Mouse (Mus musculus) embryonic facial prominence, embryonic 12.5 days (tissue): ENCODE measurements at regions not wholly inside any gene's neighbourhood (a gene's known extent, or its start where the extent isn't known, plus 50 kb on each side); places are given as distances from the start of the nearest gene placed in this dataset.

Experiments used
- ATAC-seq: fragments of 200-750 bp; cut with Nextera tagmentation; 2 replicates; pipeline ENCODE4 v1.8.0; 2017; ENCODE audit not compliant: insufficient number of reproducible peaks, insufficient read depth, low FRiP score, low TSS enrichment
- H3K27ac ChIP-seq: fragments of 300-500 bp; sonication (generic); 2 replicates; pipeline ENCODE4 v1.5.1; 2016; ENCODE audit warnings: mild to moderate bottlenecking
- H3K27me3 ChIP-seq: fragments of 300-500 bp; sonication (generic); 2 replicates; pipeline ENCODE4 v1.6.1; 2016; ENCODE audit warnings: mild to moderate bottlenecking, moderate library complexity
- H3K36me3 ChIP-seq: fragments of 300-500 bp; sonication (generic); 2 replicates; pipeline ENCODE4 v1.6.1; 2016; ENCODE audit warnings: mild to moderate bottlenecking
- H3K4me1 ChIP-seq: fragments of 300-500 bp; sonication (generic); 2 replicates; pipeline ENCODE4 v1.6.1; 2016
- H3K4me2 ChIP-seq: fragments of 300-500 bp; sonication (generic); replicated peaks from 2 replicates; pipeline ENCODE4 v1.6.1; 2016; ENCODE audit warnings: mild to moderate bottlenecking, moderate library complexity
- H3K4me3 ChIP-seq: fragments of 300-500 bp; sonication (generic); 2 replicates; pipeline ENCODE4 v1.5.1; 2016; ENCODE audit warnings: mild to moderate bottlenecking
- H3K9ac ChIP-seq: fragments of 300-500 bp; sonication (generic); 2 replicates; pipeline ENCODE4 v1.6.1; 2016; ENCODE audit warnings: mild to moderate bottlenecking, moderate library complexity
- H3K9me3 ChIP-seq: fragments of 300-500 bp; sonication (generic); 2 replicates; pipeline ENCODE4 v1.6.1; 2016; ENCODE audit warnings: mild to moderate bottlenecking, moderate library complexity
- WGBS: fragments of 180-500 bp; shearing (Covaris S2); methylation state at CpG from one replicate; pipeline ENCODE4 v1.1.7; 2016; 5-methylcytosine and 5-hydroxymethylcytosine counted together

DNA sequence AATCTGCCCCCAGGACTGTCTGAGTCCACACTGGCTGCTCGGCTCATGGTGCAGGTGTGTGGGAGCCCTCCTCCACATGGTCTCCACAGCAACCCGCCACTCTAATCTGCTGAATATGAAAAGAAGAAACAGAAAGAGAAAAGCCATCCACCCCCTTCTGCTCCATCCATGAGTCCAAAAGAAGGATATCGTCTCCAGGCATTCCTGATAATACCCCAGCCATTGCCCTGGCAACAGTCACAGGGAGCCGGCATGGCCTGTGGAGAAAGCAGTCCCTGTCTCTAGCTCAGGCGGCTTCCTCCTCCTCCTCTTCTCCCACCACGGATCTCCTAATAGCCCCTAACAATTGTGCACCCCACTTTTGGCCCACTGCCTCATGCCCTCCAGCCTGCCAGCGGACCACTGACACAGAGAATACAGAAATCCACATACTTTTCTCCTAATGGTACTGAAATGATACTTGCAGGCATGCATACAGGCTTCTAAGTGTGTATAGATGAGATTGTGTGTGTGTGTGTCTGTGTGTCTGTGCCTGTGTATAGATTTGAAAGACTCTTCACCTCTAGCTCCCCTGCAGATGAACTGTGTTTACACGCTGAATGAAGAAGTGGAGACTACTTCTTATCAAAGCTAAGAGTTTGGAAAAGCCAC lies 301.5 kb upstream of the Mpdz start:
- WGBS, result 37% methylated on average over 8 of the region's 8 CpGs
- H3K9ac ChIP-seq, result no peak overlapping the region
- ATAC-seq, result 0 out of 2 replicates have a peak, but pooled peaks have one; percentile 64
- no peak overlapping the region for H3K4me3 ChIP-seq
- peak overlapping the region; percentile 81 for H3K27ac ChIP-seq
- H3K27me3 ChIP-seq, result no peaks in the 10 kb centered on the region
- peaks cover 18% of the 10 kb centered on the region for H3K4me1 ChIP-seq
- no peaks in the 10 kb centered on the region for H3K9me3 ChIP-seq
- no peak overlapping the region for H3K4me2 ChIP-seq
- no peaks in the 10 kb centered on the region for H3K36me3 ChIP-seq

DNA sequence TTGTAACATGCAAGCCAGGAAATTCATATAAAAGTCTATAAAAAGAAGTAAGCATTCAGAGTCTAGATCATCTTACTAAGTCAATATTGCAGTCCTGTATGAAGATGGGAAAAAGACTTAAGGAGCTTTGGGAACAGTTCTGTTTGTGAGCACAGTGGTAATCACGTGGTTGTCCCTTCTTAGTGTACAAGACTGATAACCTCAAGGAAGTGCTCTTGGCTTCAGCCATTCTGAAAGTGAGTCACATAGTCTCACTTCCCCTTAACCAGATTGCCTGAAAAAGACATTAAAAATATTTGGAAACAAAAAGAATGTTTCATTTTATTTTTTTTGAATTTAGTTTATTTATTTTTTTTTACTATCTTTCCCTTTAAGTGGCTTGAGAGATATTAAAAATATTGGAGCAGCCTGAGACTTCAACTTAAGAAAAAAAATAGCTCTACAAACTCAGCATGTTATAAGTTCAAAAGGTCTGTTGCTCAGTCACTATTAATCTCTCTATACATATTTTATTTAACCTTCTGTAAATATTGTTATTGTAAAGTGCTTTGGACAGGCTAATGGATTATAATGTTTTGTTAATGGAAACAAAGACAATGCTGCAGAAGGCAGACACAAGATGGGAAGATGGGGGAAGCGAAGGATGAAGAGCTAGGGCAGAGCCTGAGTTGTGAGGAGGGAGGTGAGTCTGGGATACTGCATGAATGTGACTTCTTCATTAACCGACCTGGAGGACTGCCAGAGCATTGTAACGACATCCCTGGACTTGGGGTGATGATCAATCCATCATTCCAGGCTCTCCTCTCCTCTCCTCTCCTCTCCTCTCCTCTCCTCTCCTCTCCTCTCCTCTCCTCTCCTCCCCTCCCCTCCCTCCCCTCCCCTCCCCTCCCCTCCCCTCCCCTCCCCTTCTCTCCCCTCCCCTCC lies 300.2 kb upstream of the Mpdz start:
- no peak overlapping the region for H3K4me2 ChIP-seq
- H3K36me3 ChIP-seq, result no peaks in the 10 kb centered on the region
- no peak overlapping the region for H3K4me3 ChIP-seq
- ATAC-seq, result no peak
- no peaks in the 10 kb centered on the region for H3K9me3 ChIP-seq
- H3K4me1 ChIP-seq, result peaks cover 18% of the 10 kb centered on the region
- WGBS, result 69% methylated on average over 4 of the region's 4 CpGs
- H3K9ac ChIP-seq, result no peak overlapping the region
- no peaks in the 10 kb centered on the region for H3K27me3 ChIP-seq
- H3K27ac ChIP-seq, result no peak overlapping the region

DNA sequence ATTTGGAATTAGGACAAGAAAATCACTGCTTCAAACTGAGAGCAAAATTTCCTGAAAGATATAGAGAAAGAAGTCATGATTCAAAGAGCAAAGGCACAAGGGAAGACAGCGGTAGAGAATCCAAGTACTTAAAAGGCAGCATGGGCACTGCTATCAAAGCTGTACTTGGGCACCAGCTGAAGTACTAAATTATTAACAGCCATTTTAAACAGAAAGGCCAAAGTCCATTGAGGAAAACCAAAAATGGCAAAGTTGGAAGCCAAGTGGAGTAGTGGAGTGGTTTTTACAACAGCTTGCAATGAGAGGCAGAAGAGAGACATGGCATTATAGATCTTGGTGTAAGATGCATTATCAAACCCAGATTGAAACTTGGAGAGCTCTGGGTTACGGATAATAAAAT lies 291.8 kb upstream of the Mpdz start:
- Histone ChIP-seq H3K27me3 (no peaks in the 10 kb centered on the region), H3K36me3 (no peaks in the 10 kb centered on the region), H3K4me1 (no peaks in the 10 kb centered on the region), H3K4me2 (no peak overlapping the region), H3K9me3 (no peaks in the 10 kb centered on the region), H3K27ac (no peak overlapping the region), H3K9ac (no peak overlapping the region), H3K4me3 (no peak overlapping the region)
- ATAC-seq, result no peak
- WGBS, result 100% methylated on average over 2 of the region's 2 CpGs

DNA sequence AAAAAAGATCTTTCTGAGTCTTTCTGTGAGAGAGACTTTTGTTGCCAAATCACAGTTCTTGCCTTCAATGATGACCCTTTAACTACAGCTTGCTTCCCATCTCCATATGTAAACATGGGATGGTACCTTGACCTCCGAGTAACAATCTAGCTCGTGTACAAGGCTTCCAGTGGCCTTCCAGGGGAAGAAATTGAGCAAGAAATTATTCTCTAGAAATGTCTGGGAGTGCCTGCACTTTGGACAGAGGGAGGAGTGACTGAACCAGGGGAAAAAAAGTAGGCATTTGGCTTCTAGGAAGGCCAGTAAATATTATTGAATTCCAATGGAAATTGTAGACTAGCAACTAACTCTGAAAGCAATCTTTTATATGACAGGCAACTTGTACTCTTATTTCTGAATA lies 287.8 kb upstream of the Mpdz start:
- Histone ChIP-seq H3K4me2 (no peak overlapping the region), H3K4me1 (peaks cover 14% of the 10 kb centered on the region), H3K4me3 (no peak overlapping the region), H3K9me3 (no peaks in the 10 kb centered on the region), H3K36me3 (no peaks in the 10 kb centered on the region), H3K27ac (no peak overlapping the region), H3K27me3 (no peaks in the 10 kb centered on the region), H3K9ac (no peak overlapping the region)
- ATAC-seq, result no peak
- WGBS, result 75% methylated on average over 2 of the region's 2 CpGs

DNA sequence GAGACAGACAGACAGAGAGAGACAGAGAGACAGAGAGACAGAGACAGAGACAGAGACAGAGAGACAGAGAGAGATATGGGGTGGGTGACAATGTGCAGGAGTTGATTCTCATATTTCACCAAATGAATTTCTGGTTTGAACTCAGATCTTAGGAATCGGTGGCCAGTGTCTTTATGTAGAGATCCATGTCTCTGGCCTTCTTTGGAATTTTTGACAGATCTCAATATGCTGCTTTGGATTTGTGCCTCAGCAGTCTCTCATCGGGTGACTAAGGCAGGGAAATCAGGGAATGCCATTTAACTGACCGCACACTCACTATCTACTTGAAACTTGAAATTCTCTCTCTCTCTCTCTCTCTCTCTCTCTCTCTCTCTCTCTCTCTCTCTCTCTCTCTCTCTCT lies 286.3 kb upstream of the Mpdz start:
- ATAC-seq, result no peak
- no peak overlapping the region for H3K4me2 ChIP-seq
- H3K27me3 ChIP-seq, result no peaks in the 10 kb centered on the region
- H3K36me3 ChIP-seq, result no peaks in the 10 kb centered on the region
- H3K9me3 ChIP-seq, result no peaks in the 10 kb centered on the region
- peaks cover 14% of the 10 kb centered on the region for H3K4me1 ChIP-seq
- H3K9ac ChIP-seq, result no peak overlapping the region
- WGBS, result 78% methylated on average over 3 of the region's 3 CpGs
- H3K4me3 ChIP-seq, result no peak overlapping the region
- H3K27ac ChIP-seq, result no peak overlapping the region

DNA sequence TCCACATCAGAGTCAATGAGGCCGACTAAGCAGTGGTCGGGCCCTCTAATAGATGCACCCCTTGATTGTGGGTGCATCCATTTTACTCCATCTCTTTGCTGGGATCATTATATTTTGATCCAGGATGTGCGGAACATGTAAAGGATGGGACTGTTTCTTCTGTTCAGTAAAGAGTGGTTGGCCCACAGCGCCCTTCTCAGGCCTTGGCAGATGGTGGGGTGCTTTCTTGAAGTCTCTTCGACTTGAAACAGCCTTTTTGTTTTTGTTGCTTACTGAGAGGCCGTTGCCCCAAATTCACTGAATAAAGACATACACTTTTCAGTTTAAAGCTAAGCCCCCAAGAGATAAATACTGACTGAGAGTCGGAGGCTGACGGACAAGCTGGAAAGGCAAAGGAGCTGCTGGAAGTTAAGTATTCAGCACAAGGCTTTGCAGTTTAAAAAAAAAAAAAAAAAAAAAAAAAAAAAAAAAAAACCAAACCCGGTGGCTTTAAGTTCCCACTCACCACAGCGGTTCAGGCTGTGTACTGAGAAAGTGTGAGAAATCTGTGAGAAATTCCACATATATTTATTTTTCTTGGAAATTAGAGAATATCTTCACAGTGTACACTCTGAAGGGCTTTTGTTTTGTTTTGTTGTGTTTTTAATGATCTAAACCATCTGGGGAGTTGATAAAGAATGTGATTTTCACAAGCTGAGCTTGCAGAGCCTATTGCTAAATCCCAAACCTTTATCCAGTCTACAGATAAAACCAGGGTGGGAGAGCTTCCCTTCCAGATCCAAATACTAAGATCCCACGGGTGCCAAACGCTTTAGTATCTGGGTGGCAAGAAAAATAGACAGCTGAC lies 285.3 kb upstream of the Mpdz start:
- no peak for ATAC-seq
- no peak overlapping the region for H3K4me2 ChIP-seq
- H3K9me3 ChIP-seq, result no peaks in the 10 kb centered on the region
- no peaks in the 10 kb centered on the region for H3K36me3 ChIP-seq
- H3K4me3 ChIP-seq, result no peak overlapping the region
- 49% methylated on average over 12 of the region's 12 CpGs for WGBS
- H3K4me1 ChIP-seq, result peaks cover 14% of the 10 kb centered on the region
- 0 out of 2 replicates have a peak overlapping the region, but pooled peaks have one; percentile 19 for H3K9ac ChIP-seq
- H3K27ac ChIP-seq, result no peak overlapping the region
- H3K27me3 ChIP-seq, result no peaks in the 10 kb centered on the region

DNA sequence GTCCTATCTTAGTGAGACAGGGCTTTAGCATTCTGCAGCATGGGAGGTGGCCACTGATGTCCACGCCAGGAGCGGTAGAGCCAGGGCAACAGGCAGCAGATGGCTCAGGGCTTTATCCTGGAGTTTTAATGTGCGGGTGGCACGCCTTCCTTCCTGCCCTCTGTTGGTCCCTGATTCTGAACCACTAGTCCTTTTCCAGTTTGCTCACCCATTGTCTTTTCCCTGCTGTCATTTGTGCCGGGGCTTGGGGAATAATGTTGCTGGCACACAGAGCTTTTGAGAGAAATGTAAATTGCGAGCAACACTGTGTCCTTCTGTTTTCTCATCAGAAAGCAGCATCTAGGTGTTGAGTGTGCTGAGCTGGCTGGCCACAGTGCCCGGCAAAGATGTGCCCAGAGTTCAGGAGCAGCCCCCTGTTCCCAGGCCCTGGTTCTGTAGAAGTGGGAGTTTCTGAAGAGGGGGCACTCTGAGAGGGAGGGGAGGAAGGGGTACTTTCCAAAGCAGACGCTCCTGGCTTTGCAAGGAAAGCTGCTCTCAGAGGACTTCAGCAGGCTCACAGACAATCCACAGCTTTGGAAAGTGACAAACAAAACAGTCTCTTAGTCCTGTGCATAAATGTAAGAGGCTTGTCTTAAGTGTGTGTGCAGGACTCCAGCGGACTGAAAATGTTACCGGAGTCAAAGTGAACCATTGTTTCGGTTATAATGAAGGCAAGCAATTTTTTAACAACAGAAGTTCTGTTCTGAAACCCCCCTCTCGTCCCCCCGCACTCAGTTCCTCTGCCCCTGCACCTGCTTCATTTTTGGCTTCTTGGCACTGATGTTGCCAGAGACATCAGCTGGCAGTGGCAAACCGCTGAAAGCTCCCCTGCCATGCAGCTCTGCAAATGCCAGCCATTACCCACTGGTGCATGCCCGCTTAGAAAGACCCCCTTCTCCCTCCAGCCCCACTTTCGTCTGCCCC lies 284.4 kb upstream of the Mpdz start:
- WGBS, result 56% methylated on average over 16 of the region's 16 CpGs
- Histone ChIP-seq H3K9me3 (no peaks in the 10 kb centered on the region), H3K4me2 (no peak overlapping the region), H3K27me3 (no peaks in the 10 kb centered on the region), H3K4me1 (peaks cover 14% of the 10 kb centered on the region), H3K27ac (peak overlapping the region; percentile 17; the same call in 1 of the 2 replicates), H3K4me3 (no peak overlapping the region), H3K9ac (peak overlapping the region; percentile 19; the same call in 1 of the 2 replicates), H3K36me3 (no peaks in the 10 kb centered on the region)
- no peak for ATAC-seq

DNA sequence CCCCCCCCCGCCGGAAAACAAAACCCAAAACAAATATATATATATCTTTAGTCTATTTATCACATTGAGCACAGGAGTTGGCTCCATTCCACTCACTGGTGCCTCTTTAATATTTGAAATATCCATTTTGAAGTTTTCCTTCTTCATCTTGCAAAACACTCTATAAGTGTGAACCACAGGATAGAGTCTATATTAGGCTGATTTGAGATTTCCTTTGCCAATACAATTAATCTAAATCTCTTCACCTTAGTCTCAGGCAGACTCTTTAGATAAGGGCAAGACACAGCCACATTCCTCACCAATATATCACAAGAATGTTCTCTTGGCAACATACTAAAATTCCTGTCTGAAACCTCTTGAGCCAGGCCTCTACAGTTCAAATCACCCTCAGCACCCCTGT lies 282.1 kb upstream of the Mpdz start:
- H3K27me3 ChIP-seq, result no peaks in the 10 kb centered on the region
- peaks cover 14% of the 10 kb centered on the region for H3K4me1 ChIP-seq
- no peak overlapping the region for H3K9ac ChIP-seq
- no peak overlapping the region for H3K4me2 ChIP-seq
- H3K9me3 ChIP-seq, result no peaks in the 10 kb centered on the region
- 88% methylated on average over 2 of the region's 2 CpGs for WGBS
- no peak for ATAC-seq
- H3K36me3 ChIP-seq, result no peaks in the 10 kb centered on the region
- H3K27ac ChIP-seq, result no peak overlapping the region
- H3K4me3 ChIP-seq, result no peak overlapping the region

DNA sequence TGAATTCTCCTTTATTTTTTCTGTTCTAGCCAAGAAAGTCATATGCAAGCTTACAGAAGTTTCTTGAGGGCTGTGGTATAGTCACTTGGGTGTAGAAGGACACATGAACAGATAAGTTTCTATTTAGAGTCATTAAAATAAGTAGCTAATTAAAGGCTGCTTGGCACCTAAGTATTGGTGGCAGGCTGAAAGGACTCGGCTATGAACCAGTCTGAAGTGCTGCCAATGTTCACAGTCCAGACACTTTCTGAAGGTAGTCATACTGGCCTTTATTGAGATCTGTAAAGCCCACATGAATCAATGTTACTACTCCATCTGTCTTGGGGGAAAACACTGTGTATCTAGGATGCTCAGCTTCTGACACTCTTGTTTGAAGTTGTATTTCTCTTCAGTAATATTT lies 269.8 kb upstream of the Mpdz start:
- Histone ChIP-seq H3K4me3 (no peak overlapping the region), H3K4me1 (no peaks in the 10 kb centered on the region), H3K27me3 (no peaks in the 10 kb centered on the region), H3K4me2 (no peak overlapping the region), H3K9me3 (no peaks in the 10 kb centered on the region), H3K27ac (no peak overlapping the region), H3K36me3 (no peaks in the 10 kb centered on the region), H3K9ac (no peak overlapping the region)
- WGBS, result 82% methylated on average over 1 of the region's 1 CpGs
- ATAC-seq, result no peak

DNA sequence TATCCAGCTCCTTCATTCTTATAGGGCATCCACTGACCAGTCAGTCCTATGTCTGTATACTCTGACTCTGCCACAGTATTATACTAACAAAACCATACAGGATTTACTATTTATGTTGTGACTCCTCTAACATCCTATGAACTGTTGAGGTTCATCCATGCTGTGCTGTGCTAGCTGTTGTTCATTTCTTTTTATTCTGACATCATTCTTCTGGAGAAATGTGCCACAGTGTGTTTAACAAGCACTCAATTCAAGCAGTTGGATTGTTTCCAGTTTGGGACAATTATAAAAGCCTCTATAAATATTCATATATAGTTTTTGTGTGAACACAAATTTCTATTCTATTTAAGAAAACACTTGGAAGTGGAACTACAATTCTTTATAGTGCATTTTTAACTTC lies 252.6 kb upstream of the Mpdz start:
- no peaks in the 10 kb centered on the region for H3K4me1 ChIP-seq
- H3K27ac ChIP-seq, result no peak overlapping the region
- ATAC-seq, result no peak
- H3K9me3 ChIP-seq, result no peaks in the 10 kb centered on the region
- no peaks in the 10 kb centered on the region for H3K36me3 ChIP-seq
- H3K4me2 ChIP-seq, result no peak overlapping the region
- no peak overlapping the region for H3K4me3 ChIP-seq
- H3K27me3 ChIP-seq, result no peaks in the 10 kb centered on the region
- H3K9ac ChIP-seq, result no peak overlapping the region

DNA sequence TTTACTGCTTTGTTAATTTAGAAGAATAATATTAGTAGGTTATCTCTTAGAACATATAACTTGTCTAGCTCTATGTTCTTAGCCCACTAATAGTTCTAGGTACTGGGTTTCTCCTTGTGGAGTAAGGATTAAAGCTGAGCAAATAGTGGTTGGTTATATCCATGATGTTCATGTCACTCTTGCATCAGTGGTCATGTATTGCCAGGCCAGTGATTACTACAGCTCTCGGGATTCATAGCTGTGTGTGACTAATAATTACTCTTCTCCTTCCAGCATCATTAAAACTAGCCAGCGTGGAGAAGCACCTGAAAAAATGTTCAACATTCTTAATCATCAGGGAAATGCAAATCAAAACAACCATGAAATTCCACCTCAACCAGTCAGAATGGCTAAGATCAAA lies 234.6 kb upstream of the Mpdz start:
- Histone ChIP-seq H3K27me3 (no peaks in the 10 kb centered on the region), H3K9ac (no peak overlapping the region), H3K9me3 (no peaks in the 10 kb centered on the region), H3K36me3 (no peaks in the 10 kb centered on the region), H3K4me3 (no peak overlapping the region), H3K27ac (no peak overlapping the region), H3K4me1 (no peaks in the 10 kb centered on the region), H3K4me2 (no peak overlapping the region)
- no peak for ATAC-seq
- WGBS, result 72% methylated on average over 2 of the region's 2 CpGs
